26 mouse cellular contexts compared by ENCODE assay signal in the genomic region with DNA sequence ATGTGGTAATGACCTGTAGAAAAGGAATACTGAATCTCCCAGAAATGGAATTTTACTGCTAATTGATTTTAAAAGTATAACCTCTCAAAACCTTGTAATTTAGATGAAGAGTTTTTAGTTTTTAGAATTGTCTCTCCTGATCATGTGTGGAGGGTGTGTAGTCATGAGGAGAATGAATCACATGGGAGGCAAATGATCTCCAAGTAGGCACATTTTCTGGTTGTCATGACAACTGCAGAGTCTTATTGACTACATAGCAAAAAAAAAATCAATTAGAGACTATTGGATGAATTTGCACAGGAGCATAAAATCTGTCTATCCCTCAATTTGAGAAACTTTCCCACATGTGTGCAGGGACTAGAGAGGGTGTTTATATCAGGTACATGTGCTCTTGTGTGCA.
"Had no signal": no experiment of that assay in that cellular context is flagged by ENCODE, and none has a peak within 500 bp of the region (broad histone marks: within the 10 kb centered on the region; RNA-seq: fewer than 3 reads in every experiment).

No protein-coding gene starts in this region.

- H3K27me3 ChIP-seq: heart, embryonic 13.5 days; heart, embryonic 15.5 days; kidney, embryonic 15.5 days; limb, embryonic 13.5 days; limb, embryonic 15.5 days; liver, embryonic 12.5 days had no signal

- H3K27ac ChIP-seq: heart, adult 2 months; heart, embryonic 13.5 days; heart, embryonic 15.5 days; hindbrain, embryonic 14.5 days; kidney, embryonic 15.5 days; kidney, postnatal 0 days; limb, embryonic 13.5 days; limb, embryonic 15.5 days; liver, embryonic 12.5 days; liver, embryonic 14.5 days had no signal

- DNase-seq: gastrocnemius, postnatal 14 days; gastrocnemius, postnatal 36 days; heart, adult 11 months; heart, adult 2 months; heart, postnatal 14 days; heart, postnatal 36 days; kidney, adult 11 months; kidney, adult 2 months; kidney, adult 9 months; kidney, postnatal 14 days; kidney, postnatal 36 days; layer of hippocampus, adult 9-11 months; layer of hippocampus, postnatal 36 days; left cerebral cortex, postnatal 4 days had no signal

- H3K4me3 ChIP-seq: heart, adult 2 months; heart, embryonic 13.5 days; heart, embryonic 15.5 days; kidney, embryonic 15.5 days; limb, embryonic 13.5 days; limb, embryonic 15.5 days; liver, embryonic 12.5 days had no signal

- H3K36me3 ChIP-seq: heart, embryonic 13.5 days; heart, embryonic 15.5 days; kidney, embryonic 15.5 days; limb, embryonic 13.5 days; limb, embryonic 15.5 days; liver, embryonic 12.5 days had no signal

- H3K4me2 ChIP-seq: heart, embryonic 11.5 days; heart, embryonic 13.5 days; heart, embryonic 15.5 days; hindbrain, embryonic 14.5 days; kidney, embryonic 15.5 days; limb, embryonic 13.5 days; limb, embryonic 15.5 days; liver, embryonic 12.5 days had no signal

- H3K9ac ChIP-seq: heart, embryonic 13.5 days; heart, embryonic 15.5 days; hindbrain, embryonic 14.5 days; kidney, embryonic 15.5 days; limb, embryonic 13.5 days; limb, embryonic 15.5 days; liver, embryonic 12.5 days; liver, embryonic 14.5 days had no signal

- H3K9me3 ChIP-seq: heart, embryonic 13.5 days; heart, embryonic 15.5 days; kidney, embryonic 15.5 days; limb, embryonic 13.5 days; limb, embryonic 15.5 days had no signal

- H3K4me1 ChIP-seq: heart, embryonic 13.5 days; heart, embryonic 15.5 days; kidney, embryonic 15.5 days; limb, embryonic 13.5 days; limb, embryonic 15.5 days; liver, embryonic 12.5 days had no signal

- ATAC-seq: hindbrain, embryonic 16.5 days; intestine, embryonic 16.5 days; liver, embryonic 12.5 days had no signal
